Mouse (Mus musculus): ENCODE data around the gene Ttc13.

Gene Ttc13

GRCm38 (mm10) chr8:124677486-124677885 lies 44.3 kb downstream of the Ttc13 start:
- POLR2A ChIA-PET, result interaction anchor here in 3 of 4 experiments (0.6 to 2.2 kb wide), 30 partner anchors 9 to 644 kb away, joined by 3 to 8 read pairs (median 3); partner anchors contain the start of genes 2310022B05Rik (in 2 of the 3), Cog2 (in 1 of the 3) and Tsnax (in 1 of the 3)
- CTCF ChIA-PET, result interaction anchor here (0.5 to 3.1 kb wide), 48 partner anchors 10 to 1158 kb away, joined by 3 to 27 read pairs (median 4); partner anchors contain the start of genes 2310022B05Rik (in 1 of the 4) and Trim67 (in 1 of the 4)

GRCm38 (mm10) chr8:124677078-124677477 lies 44.7 kb downstream of the Ttc13 start:
- ChIA-PET POLR2A (interaction anchor here in 3 of 4 experiments (0.6 to 2.2 kb wide), 30 partner anchors 8 to 644 kb away, joined by 3 to 8 read pairs (median 3); partner anchors contain the start of genes 2310022B05Rik (in 3 of the 3), Cog2 (in 1 of the 3) and Tsnax (in 1 of the 3)), CTCF (interaction anchor here (0.5 to 3.1 kb wide), 49 partner anchors 9 to 1158 kb away, joined by 3 to 27 read pairs (median 4); partner anchors contain the start of genes 2310022B05Rik (in 1 of the 4) and Trim67 (in 1 of the 4))

GRCm38 (mm10) chr8:124676661-124677060 lies 45.1 kb downstream of the Ttc13 start:
- POLR2A ChIA-PET, result interaction anchor here in 3 of 4 experiments (0.6 to 2.2 kb wide), 23 partner anchors 8 to 644 kb away, joined by 3 to 8 read pairs (median 4); partner anchors contain the start of genes 2310022B05Rik (in 3 of the 3) and Cog2 (in 1 of the 3)
- CTCF ChIA-PET, result interaction anchor here (0.6 to 3.1 kb wide), 22 partner anchors 9 to 365 kb away, joined by 3 to 27 read pairs (median 6); partner anchors contain the start of genes 2310022B05Rik (in 1 of the 4) and Trim67 (in 1 of the 4)

GRCm38 (mm10) chr8:124672345-124672744 lies 49.4 kb downstream of the Ttc13 start:
- POLR2A ChIA-PET, result interaction anchor here in 3 of 4 experiments (0.7 to 1.5 kb wide), 6 partner anchors 9 to 121 kb away, joined by 3 to 4 read pairs (median 3); no protein-coding TSS in a partner anchor

GRCm38 (mm10) chr8:124668798-124669197 lies 53.0 kb downstream of the Ttc13 start:
- CTCF ChIA-PET, result interaction anchor here in 3 of 4 experiments (0.9 to 1.8 kb wide), 4 partner anchors 8 to 1379 kb away, joined by 3 to 8 read pairs (median 5); no protein-coding TSS in a partner anchor
- POLR2A ChIA-PET, result interaction anchor here in 3 of 4 experiments (0.6 to 2.5 kb wide), 5 partner anchors 8 to 204 kb away, joined by 3 to 8 read pairs (median 4); no protein-coding TSS in a partner anchor

More at GRCm38 (mm10) chr8:124672345-124672744, 49.4 kb downstream of the Ttc13 start:
- CTCF ChIA-PET, result interaction anchor here in 1 of 4 experiments (1.8 kb wide), 2 partner anchors 55 to 64 kb away, joined by 4 read pairs; no protein-coding TSS in a partner anchor

GRCm38 (mm10) chr8:124664414-124664813 lies 57.4 kb downstream of the Ttc13 start:
- POLR2A ChIA-PET, result no interaction called here
- CTCF ChIA-PET, result interaction anchor here in 1 of 4 experiments (1.0 to 1.5 kb wide), 2 partner anchors 13 to 261 kb away, joined by 3 to 18 read pairs; no protein-coding TSS in a partner anchor

- ChIA-PET POLR2A (interaction anchor here in 2 of 4 experiments (0.6 to 1.2 kb wide), 11 partner anchors 11 to 238 kb away, joined by 3 to 7 read pairs (median 3); no protein-coding TSS in a partner anchor), CTCF (interaction anchor here in 3 of 4 experiments (0.5 to 1.5 kb wide), 12 partner anchors 9 to 739 kb away, joined by 3 to 18 read pairs (median 4); no protein-coding TSS in a partner anchor)
These were observed 57.9 kb downstream of the Ttc13 start for GRCm38 (mm10) chr8:124663874-124664230.

- ChIA-PET CTCF (interaction anchor here (0.5 to 1.5 kb wide), 12 partner anchors 10 to 738 kb away, joined by 3 to 18 read pairs (median 4); no protein-coding TSS in a partner anchor), POLR2A (interaction anchor here in 3 of 4 experiments (0.6 to 1.2 kb wide), 14 partner anchors 11 to 237 kb away, joined by 3 to 7 read pairs (median 3); no protein-coding TSS in a partner anchor)
These were observed 58.5 kb downstream of the Ttc13 start, which contains the start of gene 2310022B05Rik for GRCm38 (mm10) chr8:124663112-124663873. 2310022B05Rik (minus strand) TSS chr8:124663369.

GRCm38 (mm10) chr8:124662446-124663111 lies 59.2 kb downstream of the Ttc13 start:
- CTCF ChIA-PET, result interaction anchor here in 3 of 4 experiments (0.6 to 1.5 kb wide), 6 partner anchors 15 to 738 kb away, joined by 3 to 18 read pairs (median 3); no protein-coding TSS in a partner anchor
- POLR2A ChIA-PET, result interaction anchor here in 3 of 4 experiments (0.6 to 1.2 kb wide), 11 partner anchors 10 to 228 kb away, joined by 3 to 7 read pairs (median 3); no protein-coding TSS in a partner anchor

- POLR2A ChIA-PET, result interaction anchor here in 2 of 4 experiments (1.1 kb wide), 3 partner anchors 9 to 24 kb away, joined by 3 to 5 read pairs (median 3); no protein-coding TSS in a partner anchor
- CTCF ChIA-PET, result interaction anchor here in 1 of 4 experiments (0.6 kb wide), 1 partner anchor 45 kb away, joined by 6 read pairs; no protein-coding TSS in a partner anchor
These were observed 60.0 kb downstream of the Ttc13 start for GRCm38 (mm10) chr8:124661781-124662180.

GRCm38 (mm10) chr8:124658415-124658814 lies 63.4 kb downstream of the Ttc13 start:
- POLR2A ChIA-PET, result no interaction called here
- CTCF ChIA-PET, result interaction anchor here in 1 of 4 experiments (0.5 kb wide), 1 partner anchor 213 kb away, joined by 3 read pairs; no protein-coding TSS in a partner anchor

GRCm38 (mm10) chr8:124657961-124658360 lies 63.8 kb downstream of the Ttc13 start:
- ChIA-PET POLR2A (no interaction called here), CTCF (interaction anchor here in 1 of 4 experiments (0.5 kb wide), 1 partner anchor 214 kb away, joined by 3 read pairs; no protein-coding TSS in a partner anchor)

- ChIA-PET CTCF (interaction anchor here in 1 of 4 experiments (1.5 kb wide), 1 partner anchor 24 kb away, joined by 3 read pairs; no protein-coding TSS in a partner anchor), POLR2A (interaction anchor here in 2 of 4 experiments (0.6 to 1.0 kb wide), 2 partner anchors 17 to 253 kb away, joined by 3 read pairs; no protein-coding TSS in a partner anchor)
These were observed 68.0 kb downstream of the Ttc13 start for GRCm38 (mm10) chr8:124653568-124654475.

GRCm38 (mm10) chr8:124652546-124652945 lies 69.2 kb downstream of the Ttc13 start:
- ChIA-PET POLR2A (interaction anchor here in 3 of 4 experiments (0.7 to 1.6 kb wide), 8 partner anchors 9 to 48 kb away, joined by 3 to 5 read pairs (median 3); partner anchors contain the start of gene 2310022B05Rik (in 1 of the 3)), CTCF (interaction anchor here in 3 of 4 experiments (0.6 to 1.5 kb wide), 4 partner anchors 25 to 454 kb away, joined by 3 read pairs; no protein-coding TSS in a partner anchor)

GRCm38 (mm10) chr8:124651776-124652175 lies 70.0 kb downstream of the Ttc13 start:
- ChIA-PET POLR2A (interaction anchor here in 2 of 4 experiments (0.7 to 1.6 kb wide), 5 partner anchors 10 to 77 kb away, joined by 3 to 5 read pairs (median 3); partner anchors contain the start of gene 2310022B05Rik (in 1 of the 2)), CTCF (interaction anchor here in 1 of 4 experiments (1.1 kb wide), 1 partner anchor 48 kb away, joined by 4 read pairs; no protein-coding TSS in a partner anchor)

GRCm38 (mm10) chr8:124648311-124648710 lies 73.5 kb downstream of the Ttc13 start:
- CTCF ChIA-PET, result interaction anchor here in 1 of 4 experiments (1.2 to 1.5 kb wide), 2 partner anchors 29 to 31 kb away, joined by 3 to 5 read pairs; no protein-coding TSS in a partner anchor
- POLR2A ChIA-PET, result interaction anchor here in 1 of 4 experiments (1.1 kb wide), 1 partner anchor 15 kb away, joined by 4 read pairs; the partner anchor contains the start of gene 2310022B05Rik
